Mouse (Mus musculus) midbrain, embryonic 11.5 days (tissue): ENCODE data around the gene Gm17581. TPM values are rescaled to one million over a fixed set of nuclear protein-coding genes. Genes with fewer than 3 reads are reported as not detected.

Experiments
- ATAC-seq: fragments of 200-750 bp; cut with Nextera tagmentation; 2 replicates; pipeline ENCODE4 v1.8.0; 2017; ENCODE audit warnings: moderate TSS enrichment, moderate library complexity; ENCODE audit not compliant: low FRiP score
- DNase-seq: peaks from one replicate; pipeline ENCODE4 v3.0.0; 2015; ENCODE audit warnings: low spot score; ENCODE audit errors: missing footprints
- H3K27ac ChIP-seq: fragments of 300-500 bp; sonication (generic); 2 replicates; pipeline ENCODE4 v1.5.1; 2014; ENCODE audit warnings: low read depth, low read length
- H3K27me3 ChIP-seq: fragments of 300-500 bp; sonication (generic); 2 replicates; pipeline ENCODE4 v1.6.1; 2014; ENCODE audit warnings: mild to moderate bottlenecking, low read length, moderate library complexity, mixed read lengths; ENCODE audit not compliant: control insufficient read depth, insufficient read depth
- H3K36me3 ChIP-seq: fragments of 300-500 bp; sonication (generic); 2 replicates; pipeline ENCODE4 v1.6.1; 2014; ENCODE audit warnings: mild to moderate bottlenecking, low read length, moderate library complexity, mixed read lengths; ENCODE audit not compliant: control insufficient read depth, insufficient read depth
- H3K4me1 ChIP-seq: fragments of 300-500 bp; sonication (generic); 2 replicates; pipeline ENCODE4 v1.6.1; 2014; ENCODE audit warnings: low read length; ENCODE audit not compliant: control insufficient read depth, insufficient read depth
- H3K4me2 ChIP-seq: fragments of 300-500 bp; sonication (generic); 2 replicates; pipeline ENCODE4 v1.6.1; 2014; ENCODE audit warnings: mild to moderate bottlenecking, moderate library complexity
- H3K4me3 ChIP-seq: fragments of 300-500 bp; sonication (generic); 2 replicates; pipeline ENCODE4 v1.5.1; 2014; ENCODE audit warnings: low read depth, low read length
- H3K9ac ChIP-seq: fragments of 300-500 bp; sonication (generic); 2 replicates; pipeline ENCODE4 v1.6.1; 2014; ENCODE audit warnings: low read length
- H3K9me3 ChIP-seq: fragments of 300-500 bp; sonication (generic); 2 replicates; pipeline ENCODE4 v1.6.1; 2016; ENCODE audit warnings: low read length; ENCODE audit not compliant: control insufficient read depth
- WGBS: fragments of 180-500 bp; shearing (Covaris S2); extraction: QIAGEN DNeasy Blood & Tissue Kit; methylation state at CpG from one replicate; pipeline ENCODE4 v1.1.7; 2014; 5-methylcytosine and 5-hydroxymethylcytosine counted together
- polyA plus RNA-seq: library from polyadenylated mRNA; unstranded; fragments of >200 nt; fragmentation: Nextera tagmentation; extraction: Ambion mirVana; gene quantifications from 2 replicates; pipeline ENCODE4 v1.2.1, GENCODE M21; 2014

The Gm17581 gene
- polyA plus RNA-seq, 1 experiment from 2014 or later: not detected

GRCm38 (mm10) chr2:155745487-155745886 is 9.8 kb upstream of the Gm17581 start:
- DNase-seq: no peak
- no peak overlapping the region for H3K4me2 ChIP-seq
- no peaks in the 10 kb centered on the region for H3K9me3 ChIP-seq
- no peak overlapping the region for H3K27ac ChIP-seq
- H3K9ac ChIP-seq: no peak overlapping the region
- H3K4me3 ChIP-seq: no peak overlapping the region
- no peaks in the 10 kb centered on the region for H3K27me3 ChIP-seq
- no peaks in the 10 kb centered on the region for H3K4me1 ChIP-seq
- no peaks in the 10 kb centered on the region for H3K36me3 ChIP-seq
- ATAC-seq: no peak
- WGBS: 67% methylated on average over 3 of the region's 3 CpGs

DNA sequence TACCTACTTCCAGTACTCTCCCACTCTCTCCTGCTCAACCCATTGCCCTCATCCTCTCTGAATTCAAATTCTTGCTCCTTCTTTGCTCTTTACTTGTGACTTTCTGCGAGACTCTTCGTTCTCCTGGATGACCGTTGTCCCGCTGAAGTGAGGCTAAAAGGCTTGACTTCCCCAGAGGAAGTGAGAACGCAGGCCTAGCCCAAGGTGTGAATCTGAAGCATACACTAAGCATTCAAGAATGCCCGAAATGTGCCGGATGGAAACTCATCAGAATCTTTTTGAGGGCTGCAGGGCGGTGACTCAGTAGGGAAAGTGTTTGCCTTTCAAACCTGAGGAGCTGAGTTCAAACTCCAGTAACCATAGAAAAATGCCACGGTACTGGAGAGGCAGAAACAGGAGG is 7.7 kb upstream of the Gm17581 start:
- no peaks in the 10 kb centered on the region for H3K27me3 ChIP-seq
- no peak overlapping the region for H3K27ac ChIP-seq
- WGBS: 93% methylated on average over 9 of the region's 9 CpGs
- DNase-seq (no peak), ATAC-seq (no peak)
- no peak overlapping the region for H3K4me3 ChIP-seq
- H3K4me1 ChIP-seq: no peaks in the 10 kb centered on the region
- H3K36me3 ChIP-seq: no peaks in the 10 kb centered on the region
- H3K9ac ChIP-seq: no peak overlapping the region
- no peak overlapping the region for H3K4me2 ChIP-seq
- H3K9me3 ChIP-seq: no peaks in the 10 kb centered on the region

- Histone ChIP-seq H3K9ac (no peak overlapping the region), H3K27me3 (no peaks in the 10 kb centered on the region), H3K9me3 (no peaks in the 10 kb centered on the region), H3K4me2 (no peak overlapping the region), H3K27ac (no peak overlapping the region), H3K4me3 (no peak overlapping the region), H3K36me3 (no peaks in the 10 kb centered on the region), H3K4me1 (no peaks in the 10 kb centered on the region)
- DNase-seq (no peak), ATAC-seq (no peak)
- WGBS: 84% methylated on average over 12 of the region's 12 CpGs
These were observed 7.3 kb upstream of the Gm17581 start for GRCm38 (mm10) chr2:155742931-155743337.

- H3K36me3 ChIP-seq: no peaks in the 10 kb centered on the region
- H3K27ac ChIP-seq: no peak overlapping the region
- H3K4me2 ChIP-seq: no peak overlapping the region
- DNase-seq (no peak), ATAC-seq (no peak)
- no peak overlapping the region for H3K9ac ChIP-seq
- H3K27me3 ChIP-seq: no peaks in the 10 kb centered on the region
- H3K9me3 ChIP-seq: no peaks in the 10 kb centered on the region
- no peaks in the 10 kb centered on the region for H3K4me1 ChIP-seq
- 86% methylated on average over 11 of the region's 11 CpGs for WGBS
- no peak overlapping the region for H3K4me3 ChIP-seq
These were observed 6.5 kb upstream of the Gm17581 start for GRCm38 (mm10) chr2:155742211-155742610.

GRCm38 (mm10) chr2:155737803-155738202 is 2.1 kb upstream of the Gm17581 start:
- Histone ChIP-seq H3K9ac (no peak overlapping the region), H3K4me1 (no peaks in the 10 kb centered on the region), H3K27ac (no peak overlapping the region), H3K4me3 (no peak overlapping the region), H3K27me3 (no peaks in the 10 kb centered on the region), H3K36me3 (no peaks in the 10 kb centered on the region), H3K9me3 (no peaks in the 10 kb centered on the region), H3K4me2 (no peak overlapping the region)
- ATAC-seq (no peak), DNase-seq (no peak)
- WGBS: 75% methylated on average over 9 of the region's 9 CpGs

- Histone ChIP-seq H3K4me1 (no peaks in the 10 kb centered on the region), H3K27ac (no peak overlapping the region), H3K9me3 (no peaks in the 10 kb centered on the region), H3K4me3 (no peak overlapping the region), H3K27me3 (no peaks in the 10 kb centered on the region), H3K9ac (no peak overlapping the region), H3K4me2 (no peak overlapping the region), H3K36me3 (no peaks in the 10 kb centered on the region)
- no peak for DNase-seq
- ATAC-seq: no peak
- WGBS: 86% methylated on average over 6 of the region's 6 CpGs
These were observed 1.3 kb upstream of the Gm17581 start for GRCm38 (mm10) chr2:155736936-155737335.

DNA sequence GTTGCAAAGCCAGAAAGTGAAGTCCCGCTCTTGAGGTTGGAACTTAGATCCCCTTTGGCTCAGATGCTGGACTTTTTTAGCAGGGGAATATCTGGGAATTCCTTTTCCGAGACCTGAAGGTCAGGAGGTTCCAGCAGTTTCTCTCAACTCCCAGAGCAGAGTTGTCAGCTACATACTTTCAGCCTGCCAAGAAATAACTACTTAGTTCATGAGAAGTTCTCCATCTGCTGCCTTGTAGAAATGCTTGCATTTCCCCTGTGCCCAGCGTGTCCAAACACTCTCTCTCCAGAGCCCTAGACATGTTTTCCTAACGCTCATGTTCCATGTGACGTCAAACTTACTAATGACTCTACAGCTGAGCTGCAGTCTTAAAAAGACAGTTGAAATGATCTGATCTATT is 586 bp downstream of the Gm17581 start:
- ATAC-seq: no peak
- H3K4me3 ChIP-seq: no peak overlapping the region

DNA sequence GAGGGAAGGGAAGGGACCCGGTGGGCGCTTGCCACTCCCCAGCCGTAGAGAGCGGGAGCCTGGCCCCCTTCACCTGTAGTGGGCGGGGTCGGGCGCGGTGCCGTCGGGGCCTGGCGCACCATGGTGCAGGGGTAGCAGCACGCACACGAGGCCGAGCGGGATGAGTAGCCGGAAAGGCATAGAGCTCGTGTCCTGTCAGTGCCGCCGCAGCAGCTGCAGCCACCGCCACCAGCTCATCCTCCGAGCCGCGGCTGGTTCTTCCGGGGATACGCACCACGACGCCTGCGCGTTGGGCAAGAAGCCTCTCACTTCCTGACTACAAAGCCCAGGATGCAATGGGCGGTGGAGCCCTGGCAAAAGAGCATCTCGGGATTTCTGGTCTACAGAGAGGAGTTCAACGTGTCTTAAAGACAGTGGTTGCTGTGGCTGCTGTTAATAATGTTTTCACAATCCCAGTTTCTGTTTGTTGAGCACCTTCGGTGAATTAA is 6.5 kb downstream of the Gm17581 start, which contains the start of gene Edem2:
Gene Edem2 (minus strand): TSS at position 318 of the 488 bp plus-strand sequence.
- Histone ChIP-seq H3K27ac (no peak within 1 kb of the TSS), H3K36me3 (no peaks in the 10 kb centered on the region), H3K4me2 (peak within 1 kb of the TSS; percentile 92), H3K9me3 (no peaks in the 10 kb centered on the region), H3K4me1 (peaks cover 6% of the 10 kb centered on the region; the same call in 1 of the 2 replicates), H3K27me3 (no peaks in the 10 kb centered on the region), H3K9ac (peak within 1 kb of the TSS; percentile 81), H3K4me3 (peak within 1 kb of the TSS; percentile 83)
- ATAC-seq (peak; percentile 98), DNase-seq (peak; percentile 99)
- 0% methylated on average over 22 of the region's 33 CpGs for WGBS

More for the DNA sequence above, 586 bp downstream of the Gm17581 start:
- no peaks in the 10 kb centered on the region for H3K4me1 ChIP-seq
- no peak for DNase-seq
- H3K9me3 ChIP-seq: no peaks in the 10 kb centered on the region
- H3K36me3 ChIP-seq: no peaks in the 10 kb centered on the region
- H3K9ac ChIP-seq: no peak overlapping the region
- no peak overlapping the region for H3K4me2 ChIP-seq
- H3K27me3 ChIP-seq: no peaks in the 10 kb centered on the region
- no peak overlapping the region for H3K27ac ChIP-seq
- 90% methylated on average over 5 of the region's 5 CpGs for WGBS

- peak; percentile 83 for DNase-seq
- H3K27ac ChIP-seq: no peak overlapping the region
- no peaks in the 10 kb centered on the region for H3K27me3 ChIP-seq
- WGBS: 4% methylated on average over 15 of the region's 15 CpGs
- H3K4me1 ChIP-seq: peaks cover 6% of the 10 kb centered on the region; the same call in 1 of the 2 replicates
- H3K4me3 ChIP-seq: peak overlapping the region; percentile 83
- H3K9ac ChIP-seq: peak overlapping the region; percentile 81
- ATAC-seq: no peak
- no peaks in the 10 kb centered on the region for H3K36me3 ChIP-seq
- H3K4me2 ChIP-seq: peak overlapping the region; percentile 92
- no peaks in the 10 kb centered on the region for H3K9me3 ChIP-seq
These were observed 6.9 kb downstream of the Gm17581 start for GRCm38 (mm10) chr2:155728742-155729141.
